Mouse (Mus musculus): ENCODE results near the gene Krt23.

Krt23 gene

GRCm38 (mm10) chr11:99448769-99449168, 44.2 kb downstream of the Krt23 start:
- no peak for DNase-seq (ENCODE audit: low spot score)

GRCm38 (mm10) chr11:99441220-99441619, 51.7 kb downstream of the Krt23 start:
- no peak for DNase-seq (ENCODE audit: low spot score)

- DNase-seq (ENCODE audit: low spot score): no peak
These were observed 53.5 kb downstream of the Krt23 start for GRCm38 (mm10) chr11:99439465-99439864.

GRCm38 (mm10) chr11:99437972-99438371, 55.0 kb downstream of the Krt23 start, which contains the start of gene Krt20:
Krt20 (minus strand) TSS chr11:99438150.
- DNase-seq (ENCODE audit: low spot score): no peak

GRCm38 (mm10) chr11:99436625-99437024, 56.3 kb downstream of the Krt23 start:
- DNase-seq (ENCODE audit: low spot score): no peak

- DNase-seq (ENCODE audit: low spot score): no peak
These were observed 62.3 kb downstream of the Krt23 start for GRCm38 (mm10) chr11:99430670-99431069.
